Comparison of ENCODE assay signal across 25 mouse cellular contexts in the genomic region with DNA sequence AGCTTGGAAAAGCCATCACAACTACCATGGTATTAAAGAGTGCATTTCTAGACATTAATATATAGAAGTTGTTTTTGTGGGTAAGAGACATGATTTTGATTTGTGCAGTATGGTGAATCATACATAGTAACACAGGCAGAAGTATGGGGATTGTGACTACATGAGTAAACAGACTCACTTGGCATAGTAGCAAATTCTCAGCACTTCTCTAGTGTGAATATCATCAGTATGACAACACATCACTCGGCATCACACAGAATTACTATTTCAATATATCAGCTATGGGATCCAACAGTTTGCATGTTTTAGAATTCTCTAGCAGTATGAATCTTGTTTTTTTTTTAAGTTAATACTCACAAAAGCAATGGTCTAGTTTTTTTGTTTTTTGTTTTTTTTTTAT. TPM values are rescaled to one million over a fixed set of nuclear protein-coding genes. Genes with fewer than 3 reads are reported as not detected.
A peak's percentile ranks its signal among the peaks of the same experiment; 100 is the strongest.
DNase-seq lines count a peak whose midpoint lies in the region; TF ChIP-seq lines count a peak whose summit lies in the region.
"Had no signal": no experiment of that assay in that cellular context is flagged by ENCODE, and none has a peak within 500 bp of the region (broad histone marks: within the 10 kb centered on the region; RNA-seq: fewer than 3 reads in every experiment).

No protein-coding gene starts in this region.

- no peak for TF ChIP-seq POLR2A in embryonic fibroblast, embryonic 13.5 days (IDR thresholded peaks at IDR 0.05; ENCODE audit: low read depth, low read length)

- H3K4me3 ChIP-seq in embryonic fibroblast, embryonic 13.5 days (ENCODE audit: insufficient read depth, low read length) = no peak overlapping the region
- H3K4me3 ChIP-seq: embryonic facial prominence, embryonic 10.5 days; embryonic facial prominence, embryonic 12.5 days; erythroblast, embryonic 14.5 days; forebrain, embryonic 10.5 days; forebrain, embryonic 12.5 days; forebrain, embryonic 15.5 days had no signal

- peak overlapping the region; percentile 91 for H3K27ac ChIP-seq in embryonic fibroblast, embryonic 13.5 days (ENCODE audit: insufficient read depth, low read length)
- H3K27ac ChIP-seq: embryonic facial prominence, embryonic 10.5 days; embryonic facial prominence, embryonic 12.5 days; forebrain, embryonic 10.5 days; forebrain, embryonic 12.5 days; forebrain, embryonic 15.5 days had no signal

- H3K4me1 ChIP-seq in embryonic fibroblast, embryonic 13.5 days (ENCODE audit: control insufficient read depth, insufficient read depth, low read length) = peaks cover 4% of the 10 kb centered on the region
- H3K4me1 ChIP-seq: embryonic facial prominence, embryonic 10.5 days; embryonic facial prominence, embryonic 12.5 days; forebrain, embryonic 10.5 days; forebrain, embryonic 12.5 days; forebrain, embryonic 15.5 days had no signal

- peak; percentile 66 for DNase-seq in 3T3-L1 (ENCODE audit: low read depth, low spot score)
- DNase-seq in NIH3T3 (ENCODE audit: low read depth) = peak; percentile 83
- DNase-seq in thymus, postnatal 14 days = no peak
- DNase-seq in ovary, postnatal 14 days (ENCODE audit: low spot score) = no peak
- DNase-seq: adrenal gland, adult 2 months; adrenal gland, postnatal 10 days; adrenal gland, postnatal 25 days; B cell, adult 2 months; cerebellum, adult 11-12 months; cerebellum, adult 2 months; cerebellum, adult 9-10 months; cerebellum, postnatal 10 days; cerebellum, postnatal 25 days had no signal

- no peak for TF ChIP-seq CTCF in embryonic fibroblast, embryonic 13.5 days (IDR thresholded peaks at IDR 0.05; ENCODE audit: borderline replicate concordance, insufficient read depth, low read length)

RNA-seq across cellular contexts. Expression of gene Rgs21, which starts 36.6 kb away (rescaled TPM):
- polyA plus RNA-seq in embryonic fibroblast, embryonic 13.5 days (2011; ENCODE audit: insufficient read length, low read depth, missing spikeins) = not detected in 2 replicates
- polyA plus RNA-seq: adrenal gland, adult 2 months; CD4-positive, CD25-positive, alpha-beta regulatory T cell, adult 4 months; cerebellum, adult 2 months; cortical plate, adult 2 months; embryonic facial prominence, embryonic 10.5 days; embryonic facial prominence, embryonic 12.5 days; embryonic facial prominence, embryonic 14.5 days; erythroblast, embryonic 14.5 days; forebrain, embryonic 10.5 days; forebrain, embryonic 12.5 days; forebrain, embryonic 15.5 days; frontal cortex, adult 2 months; G1E had no signal

Comparison
In these comparisons a context has a peak if more than half of its experiments do, and no peak if none do; other contexts are left out.
1. DNase-seq: peak in 3T3-L1 (single experiment) and NIH3T3 (single experiment); none in thymus, postnatal 14 days (single experiment) and ovary, postnatal 14 days (single experiment).